Mouse (Mus musculus): ENCODE measurements around the gene Aplf.
"Not testable (repeated sequence)": the region's sequence is repeated elsewhere in the genome, so short reads cannot be mapped to it uniquely, and the experiment has no call there.

Aplf gene

DNA sequence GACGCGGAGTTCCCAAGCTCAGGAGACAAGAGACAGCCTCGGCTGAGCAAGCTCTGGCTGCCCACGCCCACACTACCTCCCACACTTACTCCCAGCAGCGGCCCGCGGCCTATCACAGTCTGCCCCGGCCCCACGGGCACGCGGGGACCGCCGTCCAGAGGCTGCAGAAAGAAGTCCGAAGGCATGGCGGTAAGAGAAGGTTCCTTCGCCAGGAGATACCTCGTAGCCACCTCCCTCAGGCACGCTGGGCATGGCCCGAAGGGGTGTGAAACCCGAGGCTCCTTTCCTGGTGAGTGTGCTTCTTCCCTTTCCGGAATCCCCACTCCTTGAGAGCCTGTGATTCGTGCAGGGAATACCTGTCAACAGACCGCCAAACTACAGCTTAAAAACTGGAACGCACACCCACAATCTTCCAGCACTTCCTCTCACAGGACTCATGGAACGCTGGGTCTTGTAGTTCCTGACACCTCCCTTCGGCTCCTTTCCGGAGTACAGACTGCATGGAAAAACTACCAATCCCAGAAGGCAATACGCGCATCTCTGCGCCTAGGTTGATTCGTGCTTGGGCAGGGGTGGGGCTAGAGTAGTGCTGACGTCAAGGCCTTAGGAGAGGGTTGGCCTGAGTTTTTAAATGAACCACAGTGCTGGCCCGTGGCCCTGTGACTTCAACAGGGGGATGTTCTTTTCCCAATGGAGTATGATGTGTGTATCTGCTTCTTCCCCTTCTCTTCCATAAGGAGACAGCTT is at the start of gene Aplf:
TSS of gene Aplf (minus strand) at position 423 of the 747 bp plus-strand sequence.
- DNase-seq = peak; percentile 84

DNA sequence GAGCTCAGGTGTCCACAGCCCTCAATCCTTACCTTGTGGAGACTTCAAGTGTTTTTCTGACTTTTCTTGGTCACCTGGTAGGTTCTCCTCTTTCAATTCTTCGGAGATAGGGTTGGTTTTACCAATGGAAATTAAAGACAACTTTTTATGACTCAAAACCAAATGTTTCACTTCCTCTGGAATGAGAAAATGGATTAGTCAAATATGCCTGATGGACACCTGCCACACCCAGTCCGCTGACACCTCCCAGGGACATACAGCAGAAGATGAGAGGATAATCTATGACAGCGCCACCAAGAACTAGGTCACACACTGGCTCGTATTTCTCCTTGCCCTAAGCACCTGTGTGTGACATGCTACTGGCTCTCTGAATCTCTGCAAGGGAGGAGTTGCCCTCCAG is 42.1 kb upstream of the Aplf start:
- no peak for DNase-seq

DNA sequence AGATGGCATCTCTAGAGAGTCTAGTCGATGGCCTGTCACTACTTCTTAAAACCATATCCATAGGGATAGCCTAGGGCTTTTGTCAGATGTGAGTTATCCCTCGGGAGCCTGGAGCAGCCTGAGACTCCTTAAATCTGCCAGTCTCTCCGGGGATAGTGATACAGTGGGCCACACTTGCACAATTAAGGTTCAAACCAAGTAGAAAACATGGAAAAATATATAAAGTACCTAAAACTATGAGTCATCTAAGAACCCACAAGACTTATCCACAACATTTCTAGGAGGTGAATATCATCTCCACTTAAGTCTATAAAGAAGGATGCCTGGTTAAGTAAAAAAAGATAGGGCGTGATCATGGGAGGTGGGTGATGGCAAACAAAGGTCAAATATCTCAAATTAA is 40.3 kb upstream of the Aplf start:
- DNase-seq = no peak

- DNase-seq = no peak
Measured at GRCm38 (mm10) chr6:87706246-87706645, 34.3 kb upstream of the Aplf start.

DNA sequence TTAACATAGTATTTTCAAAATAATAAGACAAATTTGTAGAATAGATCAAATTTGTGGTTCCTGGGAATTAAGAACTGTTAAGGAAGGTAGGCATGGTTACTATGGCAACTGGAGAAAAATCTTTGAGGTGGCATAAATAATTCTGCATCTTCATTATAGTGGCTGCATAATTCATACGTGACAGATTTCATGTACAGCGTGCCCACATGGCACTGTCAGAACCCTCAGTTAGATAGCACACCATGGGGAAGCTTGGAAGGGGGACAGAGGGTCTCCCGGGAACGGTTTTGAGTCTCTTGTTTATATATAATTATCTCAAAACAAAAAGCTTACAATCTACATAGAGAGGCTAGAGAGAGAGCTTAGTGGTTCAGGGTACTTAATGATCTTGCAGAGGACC is 24.6 kb upstream of the Aplf start:
- DNase-seq = no peak

- no peak for DNase-seq
Measured at GRCm38 (mm10) chr6:87695947-87696346, 24.0 kb upstream of the Aplf start.

- no peak for DNase-seq
Measured at GRCm38 (mm10) chr6:87680418-87680817, 8.4 kb upstream of the Aplf start.

- no peak for DNase-seq
Measured at GRCm38 (mm10) chr6:87672661-87673060, 668 bp upstream of the Aplf start.

DNA sequence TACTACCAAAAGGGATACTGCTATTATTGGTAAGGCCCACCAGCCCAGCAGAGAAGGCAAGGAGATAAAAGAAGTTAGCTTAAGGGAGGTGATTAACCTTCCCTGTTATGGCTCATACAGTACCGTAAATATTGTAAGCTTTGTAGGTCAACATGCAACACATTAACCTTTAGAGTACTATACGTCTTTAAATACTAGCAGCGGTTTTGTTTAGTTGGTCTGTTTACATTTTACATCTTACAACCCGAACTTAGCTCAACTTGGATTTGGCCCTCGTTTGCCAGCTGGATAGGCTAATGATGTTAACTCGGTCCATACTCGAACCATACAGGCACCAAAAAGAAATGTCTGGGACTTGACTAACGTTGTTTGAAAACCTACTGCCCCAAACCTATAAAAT is 640 bp downstream of the Aplf start:
- no peak for DNase-seq

DNA sequence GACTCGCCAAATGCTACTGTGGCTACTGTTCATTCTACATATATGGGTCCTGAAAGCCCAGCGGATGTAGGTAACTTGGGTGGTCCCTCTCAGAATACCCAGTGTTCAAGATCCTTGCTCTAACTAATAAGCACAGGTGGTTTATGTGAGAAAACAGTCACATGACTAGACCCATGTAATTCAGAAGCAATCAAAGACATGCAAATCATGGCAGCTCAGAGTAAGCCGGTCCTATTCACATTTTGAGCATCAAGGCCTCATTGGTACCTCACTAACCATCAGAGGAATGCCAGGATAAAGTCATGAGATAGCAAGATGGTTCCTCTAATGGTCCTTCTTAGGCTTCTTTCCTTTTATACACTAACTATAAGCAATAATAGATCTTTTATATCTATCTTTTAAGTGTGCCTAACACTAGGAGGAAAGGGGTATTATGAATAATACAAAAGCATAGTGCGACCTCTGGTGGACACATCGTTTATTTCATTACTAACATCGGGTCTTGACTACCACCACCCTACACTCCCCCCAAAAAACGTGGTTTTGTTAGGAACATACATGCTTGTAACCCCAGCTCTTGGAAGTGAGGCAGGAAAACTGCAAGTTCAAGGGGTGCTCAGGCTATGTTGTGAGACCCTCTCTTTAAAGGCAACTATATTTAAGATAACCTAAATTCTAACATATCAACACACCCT is 2.0 kb downstream of the Aplf start:
- peak; percentile 49 for DNase-seq

DNA sequence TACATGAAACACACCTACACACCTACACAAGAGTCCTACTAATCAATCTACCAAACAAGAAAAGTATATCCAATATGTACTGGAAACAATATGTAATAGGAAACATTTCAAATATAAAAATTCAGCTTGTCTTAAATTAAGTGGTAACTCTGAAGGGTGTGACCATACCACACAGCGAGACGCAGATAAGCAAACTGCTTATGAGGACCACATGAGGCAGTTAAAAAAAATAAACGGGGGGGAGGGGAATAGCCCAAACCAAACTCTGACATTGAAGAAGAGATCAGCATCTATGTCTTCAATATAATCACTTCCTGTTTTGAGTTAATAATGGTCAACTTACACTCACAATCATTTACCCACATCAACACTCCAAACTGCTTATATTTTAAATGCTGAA is 3.3 kb downstream of the Aplf start:
- no peak for DNase-seq

DNA sequence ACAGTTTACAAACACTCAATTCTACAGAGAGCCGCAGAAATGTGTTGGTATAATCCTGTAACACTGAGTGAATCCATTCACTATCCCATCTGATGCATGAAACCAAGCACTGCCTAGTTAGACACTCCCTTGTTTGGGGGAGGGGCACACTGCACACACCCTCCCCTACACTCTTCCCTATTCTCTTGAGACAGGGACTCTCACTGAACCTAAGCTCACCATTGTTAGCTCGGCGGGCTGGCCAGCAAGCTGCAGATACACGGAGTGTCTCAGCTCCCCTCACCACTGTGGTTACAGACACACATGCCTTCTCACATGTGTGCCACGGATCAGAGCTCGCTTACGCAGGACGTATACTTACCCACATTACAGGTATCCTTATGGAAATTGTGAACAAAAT is 4.2 kb downstream of the Aplf start:
- DNase-seq = no peak

DNA sequence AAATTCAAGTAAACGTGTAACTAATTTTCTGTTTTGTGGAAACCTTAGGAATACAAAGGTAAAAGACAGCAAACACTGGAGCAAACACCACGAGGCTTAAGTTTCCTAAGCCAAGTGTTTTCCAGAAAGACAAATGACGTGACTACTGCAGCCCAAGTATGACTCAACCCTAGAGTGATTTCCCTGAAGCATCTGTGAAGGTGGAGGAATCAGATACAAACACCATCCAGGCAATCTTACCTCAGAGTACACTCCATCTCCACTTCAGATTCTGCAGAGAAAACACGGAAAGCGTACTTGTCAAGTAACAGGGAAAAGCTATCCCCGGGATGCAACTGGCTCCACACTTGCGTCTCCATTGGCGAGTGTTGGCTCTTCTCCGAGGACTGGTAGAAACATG is 8.5 kb downstream of the Aplf start:
- DNase-seq = no peak

- no peak for DNase-seq
Measured at GRCm38 (mm10) chr6:87662197-87662596, 9.8 kb downstream of the Aplf start.

DNA sequence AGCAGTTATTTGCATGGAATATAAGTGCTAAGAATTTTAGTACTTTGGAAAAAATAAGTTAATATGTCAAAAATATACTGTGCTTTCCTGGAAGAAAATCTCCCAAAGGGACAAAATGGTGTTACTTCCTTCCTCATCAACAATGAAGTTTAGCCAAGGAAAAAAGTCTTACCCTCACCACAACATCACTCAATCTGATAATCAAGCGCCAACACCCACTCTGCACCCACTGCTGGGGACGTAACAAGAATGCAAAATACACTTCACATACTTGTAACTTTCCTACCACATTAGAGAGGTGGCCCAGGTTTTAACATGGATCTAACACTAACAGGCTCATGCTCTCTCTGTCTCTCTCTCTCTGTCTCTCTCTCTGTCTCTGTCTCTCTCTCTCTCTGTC is 10.3 kb downstream of the Aplf start:
- no peak for DNase-seq

GRCm38 (mm10) chr6:87658816-87659215 is 13.2 kb downstream of the Aplf start:
- no peak for DNase-seq

- peak; percentile 12 for DNase-seq
Measured at GRCm38 (mm10) chr6:87653904-87654638, 17.9 kb downstream of the Aplf start.

DNA sequence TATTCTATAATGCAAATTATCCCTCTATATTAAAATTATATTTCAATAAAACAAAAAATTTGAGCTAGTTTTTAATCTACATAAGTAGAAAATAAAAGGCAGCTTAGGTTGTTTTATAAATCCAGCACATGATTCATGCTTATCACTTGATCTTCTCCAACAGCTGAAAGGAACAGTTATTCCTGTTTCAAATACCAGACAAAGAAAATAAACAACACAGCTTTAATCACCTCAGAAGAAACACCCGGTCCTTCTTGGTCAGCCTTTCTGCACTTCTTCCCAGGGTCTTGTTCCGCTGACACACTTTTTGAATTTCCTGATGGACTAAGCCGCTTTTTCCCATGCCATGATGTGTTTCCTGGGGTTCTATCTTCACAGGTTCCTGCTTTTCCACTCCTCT is 18.5 kb downstream of the Aplf start:
- no peak for DNase-seq

DNA sequence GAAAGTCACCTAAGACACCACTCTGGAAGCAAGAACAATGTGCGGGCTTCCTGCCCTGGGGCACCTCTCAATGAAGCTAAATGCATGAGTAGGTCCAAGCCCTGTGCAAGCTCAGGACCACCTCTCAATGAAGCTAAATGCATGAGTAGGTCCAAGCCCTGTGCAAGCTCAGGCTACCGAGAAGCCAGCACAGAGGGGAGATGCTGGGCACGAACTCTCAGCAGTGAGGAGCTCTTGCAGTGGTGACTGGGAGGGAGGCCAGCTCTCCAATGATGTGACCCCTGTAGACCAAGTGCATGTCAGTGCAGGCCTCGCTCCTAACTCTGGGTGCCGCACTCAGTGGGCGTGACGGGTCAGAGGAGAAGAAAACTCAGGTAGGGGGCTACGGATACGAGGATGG is 19.3 kb downstream of the Aplf start:
- no peak for DNase-seq

GRCm38 (mm10) chr6:87651787-87652186 is 20.2 kb downstream of the Aplf start:
- DNase-seq = no peak

DNA sequence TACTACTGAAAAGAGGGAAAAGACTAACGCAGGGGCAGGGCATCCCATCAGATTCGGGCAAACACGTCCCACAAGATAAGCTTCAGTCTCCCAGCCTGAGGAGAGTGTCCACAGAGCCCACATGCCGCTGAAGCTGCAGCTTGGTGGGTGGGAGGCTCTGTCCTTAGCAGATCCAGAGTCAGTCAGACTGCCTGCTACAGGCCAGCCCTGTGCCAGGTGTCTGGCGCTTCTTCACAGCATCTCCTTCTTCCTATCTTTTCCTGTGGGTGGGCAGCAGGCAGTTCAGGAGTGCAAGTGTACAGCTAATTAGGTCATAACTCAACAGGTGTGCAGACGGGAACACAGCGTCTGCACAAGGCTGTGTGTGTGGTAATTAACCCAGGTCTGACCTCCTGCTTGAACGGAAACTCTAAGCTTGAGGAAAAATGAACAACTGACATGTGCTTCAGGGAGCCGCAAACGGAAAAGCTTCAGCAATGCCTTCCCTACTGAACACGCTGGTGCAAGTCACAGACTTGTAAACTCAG is 33.8 kb downstream of the Aplf start:
- DNase-seq = no peak

GRCm38 (mm10) chr6:87632176-87632575 is 39.8 kb downstream of the Aplf start:
- no peak for DNase-seq

DNA sequence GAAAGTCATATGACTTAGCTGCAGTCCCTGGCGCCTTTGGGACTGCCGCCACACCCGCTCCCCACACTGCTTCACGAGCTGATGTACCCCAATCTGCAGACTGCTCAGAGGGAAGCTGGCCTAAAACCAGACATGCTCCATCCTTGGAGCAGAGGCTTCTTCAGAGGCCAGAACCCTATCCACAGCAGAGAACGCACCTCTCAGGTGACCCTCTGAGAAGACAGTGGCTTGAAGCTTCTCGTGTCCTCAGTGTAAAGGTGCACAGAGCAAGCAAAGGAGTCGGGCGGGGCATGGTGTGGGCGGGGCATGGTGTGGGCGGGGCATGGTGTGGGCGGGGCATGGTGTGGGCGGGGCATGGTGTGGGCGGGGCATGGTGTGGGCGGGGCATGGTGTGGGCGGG is 43.1 kb downstream of the Aplf start:
- DNase-seq = not testable (repeated sequence)

GRCm38 (mm10) chr6:87623151-87623550 is 48.8 kb downstream of the Aplf start:
- DNase-seq = no peak

Data from thymus, postnatal 25 days (tissue).